Mouse (Mus musculus) frontal cortex, adult 2 months (tissue): ENCODE data around the gene Kif28. TPM values are rescaled to one million over a fixed set of nuclear protein-coding genes. Genes with fewer than 3 reads are reported as not detected.
"Not testable (repeated sequence)": the region's sequence is repeated elsewhere in the genome, so short reads cannot be mapped to it uniquely, and the experiment has no call there.

Experiments used
- DNase-seq, 2 experiments: peaks; one replicate each; pipeline ENCODE4 v3.0.0; 2022; ENCODE audit warnings: low spot score in 1 of 2; ENCODE audit errors: extremely low spot score in 1 of 2
- polyA plus RNA-seq: library from polyadenylated mRNA; depleted of rRNA; stranded (reverse); fragments of >200 nt; gene quantifications from 2 replicates; pipeline ENCODE4 v1.2.3, GENCODE M21; 2012; rRNA removed

Gene Kif28
- polyA plus RNA-seq = 0.04 and 0.12 TPM in 2 replicates

GRCm38 (mm10) chr1:179745171-179745570 is at the start of gene Kif28:
Gene Kif28, minus strand, starts transcription at chr1:179745271.
- no peak for DNase-seq

DNA sequence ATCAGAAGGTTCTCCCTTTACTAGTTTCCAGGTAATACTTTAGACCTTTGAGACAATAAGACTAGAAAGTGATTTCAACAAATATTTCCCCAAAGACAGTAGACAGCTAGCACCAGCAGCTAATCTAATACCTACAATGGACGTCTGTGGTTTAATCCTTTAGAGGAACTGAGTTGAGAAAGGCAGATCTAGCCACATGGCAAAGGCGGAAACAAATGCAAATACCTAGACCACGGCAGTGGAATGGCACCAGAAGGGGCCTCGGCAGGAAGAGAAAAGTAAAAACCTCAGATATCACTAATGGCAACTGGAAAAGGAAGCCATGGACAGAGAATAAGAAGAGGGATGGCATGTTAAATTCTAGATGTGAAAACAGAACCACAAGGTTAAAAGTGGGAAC is 42.2 kb upstream of the Kif28 start:
- DNase-seq = no peak

DNA sequence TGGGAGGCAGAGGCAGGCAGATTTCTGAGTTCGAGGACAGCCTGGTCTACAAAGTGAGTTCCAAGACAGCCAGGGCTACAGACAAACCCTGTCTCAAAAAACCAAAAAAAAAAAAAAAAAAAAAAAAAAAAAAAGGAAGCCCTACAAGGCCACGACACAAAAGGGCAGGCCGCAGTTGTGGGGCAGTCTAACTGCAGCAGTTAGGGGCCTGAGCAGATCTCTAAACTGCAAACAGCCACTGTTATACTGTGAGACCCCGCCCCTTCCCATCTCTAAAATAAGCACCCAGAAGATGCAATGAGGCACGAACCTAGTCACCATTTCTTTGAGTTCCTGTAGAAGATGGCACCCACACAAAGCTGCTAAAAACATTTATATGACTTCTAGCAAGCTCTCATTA is 40.4 kb upstream of the Kif28 start:
- no peak for DNase-seq

- no peak for DNase-seq
Observed at GRCm38 (mm10) chr1:179784098-179784497, 39.0 kb upstream of the Kif28 start.

DNA sequence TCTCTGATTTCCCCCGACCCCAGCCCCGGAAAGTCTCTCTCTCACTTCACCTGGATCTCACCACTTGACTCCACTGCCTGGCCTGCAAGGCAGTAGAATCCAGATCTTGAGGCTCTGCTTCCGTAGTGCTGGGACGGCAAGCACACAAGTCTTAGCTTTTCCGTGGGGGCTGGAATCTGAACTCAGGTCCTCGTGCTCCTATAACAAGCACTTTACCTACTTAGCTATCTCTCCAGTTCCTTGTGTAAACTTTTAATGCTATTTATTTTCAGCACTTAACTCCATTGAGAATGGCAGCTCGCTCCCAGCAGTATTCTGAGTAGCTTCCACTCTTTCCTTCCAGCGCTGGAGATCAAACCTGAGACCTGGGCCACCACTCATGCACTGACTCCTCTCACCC is 31.8 kb upstream of the Kif28 start:
- no peak for DNase-seq

DNA sequence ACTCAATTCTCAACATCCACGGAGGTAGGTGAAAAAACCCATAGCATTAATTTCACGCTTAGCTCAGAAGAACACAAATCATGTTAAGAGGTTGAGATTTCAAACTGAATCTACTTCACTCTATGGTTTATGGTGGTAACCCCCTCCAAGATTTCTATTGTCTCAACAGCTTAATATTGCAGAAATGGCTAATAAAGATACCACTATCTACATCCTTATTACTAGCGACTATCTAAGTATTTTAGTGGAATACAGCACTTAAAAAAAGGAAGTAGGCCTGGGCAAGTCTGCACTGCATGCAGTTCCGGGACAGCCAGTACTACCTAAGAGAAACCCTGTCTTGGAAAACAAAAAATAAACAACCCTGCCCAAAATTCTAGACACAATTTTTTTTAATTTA is 15.5 kb upstream of the Kif28 start:
- no peak for DNase-seq

GRCm38 (mm10) chr1:179760086-179760485 is 15.0 kb upstream of the Kif28 start:
- DNase-seq = no peak

- DNase-seq = no peak
Observed at GRCm38 (mm10) chr1:179756477-179756876, 11.4 kb upstream of the Kif28 start.

GRCm38 (mm10) chr1:179753006-179753405 is 7.9 kb upstream of the Kif28 start:
- DNase-seq = peak in 1 of 2 experiments; percentile 18

DNA sequence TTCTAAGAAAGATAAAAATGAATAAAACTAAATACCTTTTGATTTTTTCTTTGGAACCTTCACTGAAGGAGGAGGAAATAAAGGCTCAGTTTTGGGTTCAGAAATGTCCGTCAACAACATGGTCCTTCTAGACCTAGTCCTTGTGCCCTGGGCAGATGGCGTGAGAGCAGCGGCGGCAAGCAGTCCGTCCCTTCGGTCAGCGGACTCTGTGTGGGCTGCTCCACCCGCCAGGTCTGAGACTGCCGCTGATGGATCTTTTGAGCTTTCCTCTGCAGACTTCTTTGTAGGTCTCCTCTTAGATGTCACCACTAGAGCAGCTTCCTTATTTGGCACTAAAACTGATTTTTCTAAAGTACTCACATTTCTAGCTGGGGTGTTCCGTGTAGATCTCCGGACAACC is 7.2 kb upstream of the Kif28 start:
- no peak for DNase-seq

- no peak for DNase-seq
Observed at GRCm38 (mm10) chr1:179743593-179744193, 1.4 kb downstream of the Kif28 start.

- no peak for DNase-seq
Observed at GRCm38 (mm10) chr1:179736483-179736882, 8.6 kb downstream of the Kif28 start.

DNA sequence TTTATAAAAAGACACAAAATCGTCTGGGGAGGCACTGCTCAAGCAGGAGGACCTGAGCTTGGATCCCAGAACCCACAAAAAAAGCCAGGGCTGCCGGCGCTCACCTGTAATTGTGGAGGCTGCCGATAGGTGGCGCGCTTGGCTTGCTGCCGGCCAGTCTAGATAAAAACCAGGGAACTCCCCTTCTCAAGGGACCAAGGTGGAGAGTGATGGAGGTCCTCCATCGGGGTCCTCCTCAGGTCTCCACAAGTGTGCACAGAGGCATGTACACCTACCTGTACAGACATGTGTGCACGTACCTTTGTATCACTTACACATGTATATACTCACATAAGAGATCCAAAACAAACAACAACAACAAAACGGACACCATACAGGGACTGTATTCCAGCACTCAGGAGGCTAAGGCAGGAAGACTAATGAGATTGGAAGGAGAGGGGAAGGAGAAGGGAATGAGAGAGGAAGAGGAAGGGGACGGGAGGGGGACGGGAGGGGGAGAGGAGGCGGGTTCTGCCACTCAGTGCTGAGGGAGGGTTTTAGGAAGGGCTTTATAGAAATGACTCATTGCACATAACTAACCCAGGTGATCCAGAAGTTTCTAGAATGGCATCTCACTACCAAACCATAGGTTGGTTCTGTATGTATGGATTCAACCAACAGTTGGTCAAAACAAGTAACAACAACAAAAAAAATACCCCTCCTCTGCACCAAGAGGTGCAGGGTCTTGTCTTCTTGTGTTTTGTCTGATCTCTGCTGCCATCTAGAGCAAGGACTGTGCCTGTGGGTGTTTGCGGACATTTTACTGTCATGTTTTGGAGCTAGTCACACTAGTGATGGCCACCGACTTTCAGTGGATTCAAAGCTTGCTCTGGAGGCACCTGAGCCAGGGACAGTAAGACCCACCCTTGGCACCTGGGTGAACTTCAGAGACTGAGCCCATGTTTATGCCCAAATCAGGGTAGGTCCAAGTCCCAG is 10.3 kb downstream of the Kif28 start:
- peak; percentile 22 to 71 for DNase-seq

DNA sequence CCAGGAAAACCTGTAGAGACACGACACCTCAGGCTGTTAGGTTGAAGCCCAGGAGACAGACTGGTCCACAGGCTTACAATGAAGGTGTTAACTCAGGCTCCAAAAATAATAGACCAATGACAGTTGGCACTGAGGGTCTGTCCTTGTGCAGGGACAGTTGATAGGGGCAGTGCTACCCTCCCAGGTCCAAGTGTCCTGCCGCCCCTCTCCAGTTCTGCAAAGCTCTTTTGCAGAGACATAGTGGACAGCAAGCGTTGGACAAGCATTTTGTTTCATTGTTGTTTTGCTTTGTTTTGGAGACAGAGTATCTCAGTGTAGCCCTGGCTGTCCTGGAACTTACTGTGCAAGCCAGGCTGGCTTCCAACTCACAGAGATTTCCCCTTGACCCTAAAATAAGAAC is 13.7 kb downstream of the Kif28 start:
- no peak for DNase-seq

- DNase-seq = no peak
Observed at GRCm38 (mm10) chr1:179728661-179729060, 16.4 kb downstream of the Kif28 start.

GRCm38 (mm10) chr1:179722811-179723469 is 22.1 kb downstream of the Kif28 start:
- DNase-seq = no peak

GRCm38 (mm10) chr1:179715786-179716185 is 29.3 kb downstream of the Kif28 start:
- DNase-seq = no peak

DNA sequence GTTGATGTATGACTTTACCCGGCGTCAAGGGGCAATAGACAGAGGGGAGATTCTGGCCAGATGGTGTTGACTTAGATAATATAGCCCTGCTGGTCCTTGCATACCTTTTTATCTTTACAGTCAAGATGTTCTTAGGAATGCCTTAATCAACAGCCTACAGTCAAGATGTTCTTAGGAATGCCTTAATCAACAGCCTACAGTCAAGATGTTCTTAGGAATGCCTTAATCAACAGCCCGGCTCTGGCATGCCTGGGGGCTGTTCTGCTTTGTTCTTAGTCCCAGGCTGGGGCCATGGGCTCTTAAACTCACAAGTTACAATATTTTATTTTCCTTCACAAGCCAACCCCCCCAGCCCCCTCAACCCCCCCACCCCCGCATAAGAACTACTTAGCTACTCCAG is 29.8 kb downstream of the Kif28 start:
- DNase-seq = not testable (repeated sequence)

GRCm38 (mm10) chr1:179713367-179713766 is 31.7 kb downstream of the Kif28 start:
- no peak for DNase-seq

GRCm38 (mm10) chr1:179712658-179713057 is 32.4 kb downstream of the Kif28 start:
- DNase-seq = no peak

DNA sequence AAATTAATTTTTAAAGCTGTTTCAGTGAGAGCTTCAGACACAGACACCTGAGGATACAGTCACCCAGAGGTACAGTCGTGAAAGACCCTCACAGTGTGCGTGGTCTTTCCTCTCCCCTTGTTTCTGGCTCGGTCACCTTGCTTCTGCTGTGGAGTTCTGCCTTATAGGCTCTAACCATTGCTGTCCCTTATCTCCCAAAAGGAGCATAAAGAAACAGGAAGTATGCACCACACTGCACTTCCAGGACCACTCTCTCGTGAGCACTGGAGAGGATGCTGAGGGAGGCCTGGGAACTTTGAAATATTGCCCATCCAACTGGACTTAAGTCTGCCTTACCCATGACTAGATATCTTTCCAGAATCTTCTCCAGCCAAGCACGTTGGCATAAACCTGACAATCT is 34.3 kb downstream of the Kif28 start:
- DNase-seq = no peak
